Mouse (Mus musculus) embryonic facial prominence, embryonic 13.5 days (tissue): ENCODE data around the gene Gm29666. TPM values are rescaled to one million over a fixed set of nuclear protein-coding genes. Genes with fewer than 3 reads are reported as not detected.

Experiments
- ATAC-seq: fragments of 200-750 bp; cut with Nextera tagmentation; 2 replicates; pipeline ENCODE4 v1.8.0; 2017; ENCODE audit warnings: low read depth; ENCODE audit not compliant: insufficient number of reproducible peaks, insufficient read depth, low FRiP score, low TSS enrichment
- H3K27ac ChIP-seq: fragments of 300-500 bp; sonication (generic); 2 replicates; pipeline ENCODE4 v1.5.1; 2015; ENCODE audit warnings: moderate library complexity, mild to moderate bottlenecking, inconsistent platforms
- H3K27me3 ChIP-seq: fragments of 300-500 bp; sonication (generic); 2 replicates; pipeline ENCODE4 v1.6.1; 2015; ENCODE audit warnings: mild to moderate bottlenecking, inconsistent platforms
- H3K36me3 ChIP-seq: fragments of 300-500 bp; sonication (generic); 2 replicates; pipeline ENCODE4 v1.6.1; 2015; ENCODE audit warnings: mild to moderate bottlenecking, inconsistent platforms
- H3K4me1 ChIP-seq: fragments of 300-500 bp; sonication (generic); 2 replicates; pipeline ENCODE4 v1.6.1; 2015; ENCODE audit warnings: inconsistent platforms
- H3K4me2 ChIP-seq: fragments of 300-500 bp; sonication (generic); 2 replicates; pipeline ENCODE4 v1.6.1; 2015; ENCODE audit warnings: moderate library complexity, mild to moderate bottlenecking, inconsistent platforms
- H3K4me3 ChIP-seq: fragments of 300-500 bp; sonication (generic); 2 replicates; pipeline ENCODE4 v1.5.1; 2015; ENCODE audit warnings: mild to moderate bottlenecking, inconsistent platforms
- H3K9ac ChIP-seq: fragments of 300-500 bp; sonication (generic); 2 replicates; pipeline ENCODE4 v1.6.1; 2015; ENCODE audit warnings: mild to moderate bottlenecking, inconsistent platforms
- H3K9me3 ChIP-seq: fragments of 300-500 bp; sonication (generic); 2 replicates; pipeline ENCODE4 v1.6.1; 2016; ENCODE audit warnings: inconsistent platforms
- WGBS: fragments of 180-500 bp; shearing (Covaris S2); methylation state at CpG from one replicate; pipeline ENCODE4 v1.1.7; 2015; ENCODE audit warnings: mixed read lengths; 5-methylcytosine and 5-hydroxymethylcytosine counted together
- polyA plus RNA-seq: library from polyadenylated mRNA; unstranded; fragments of >200 nt; fragmentation: Nextera tagmentation; extraction: Ambion mirVana; gene quantifications from 2 replicates; pipeline ENCODE4 v1.2.1, GENCODE M21; 2015

Gene Gm29666
- polyA plus RNA-seq, 1 experiment from 2014 or later, result 1.0 TPM

GRCm38 (mm10) chr15:84944319-84944718, 24.5 kb upstream of the Gm29666 start:
- no peak overlapping the region for H3K4me2 ChIP-seq
- no peaks in the 10 kb centered on the region for H3K27me3 ChIP-seq
- peaks cover 60% of the 10 kb centered on the region for H3K36me3 ChIP-seq
- H3K9ac ChIP-seq, result no peak overlapping the region
- H3K9me3 ChIP-seq, result no peaks in the 10 kb centered on the region
- no peak overlapping the region for H3K27ac ChIP-seq
- H3K4me1 ChIP-seq, result no peaks in the 10 kb centered on the region
- H3K4me3 ChIP-seq, result no peak overlapping the region
- ATAC-seq, result no peak
- 79% methylated on average over 5 of the region's 5 CpGs for WGBS

- ATAC-seq, result no peak
- Histone ChIP-seq H3K36me3 (peaks cover 60% of the 10 kb centered on the region), H3K27ac (no peak overlapping the region), H3K27me3 (no peaks in the 10 kb centered on the region), H3K9me3 (no peaks in the 10 kb centered on the region), H3K4me1 (no peaks in the 10 kb centered on the region), H3K4me3 (no peak overlapping the region), H3K9ac (no peak overlapping the region), H3K4me2 (no peak overlapping the region)
- 72% methylated on average over 11 of the region's 11 CpGs for WGBS
Measured at GRCm38 (mm10) chr15:84942647-84943285, 22.9 kb upstream of the Gm29666 start.

GRCm38 (mm10) chr15:84940102-84940501, 20.3 kb upstream of the Gm29666 start:
- ATAC-seq, result no peak
- Histone ChIP-seq H3K36me3 (peaks cover 80% of the 10 kb centered on the region), H3K27ac (no peak overlapping the region), H3K27me3 (no peaks in the 10 kb centered on the region), H3K4me1 (no peaks in the 10 kb centered on the region), H3K4me2 (no peak overlapping the region), H3K9me3 (no peaks in the 10 kb centered on the region), H3K4me3 (no peak overlapping the region), H3K9ac (no peak overlapping the region)
- 81% methylated on average over 12 of the region's 12 CpGs for WGBS

GRCm38 (mm10) chr15:84934901-84935300, 15.1 kb upstream of the Gm29666 start:
- WGBS, result 92% methylated on average over 16 of the region's 16 CpGs
- peaks cover 100% of the 10 kb centered on the region for H3K36me3 ChIP-seq

GRCm38 (mm10) chr15:84932351-84932750, 12.5 kb upstream of the Gm29666 start:
- Histone ChIP-seq H3K4me1 (no peaks in the 10 kb centered on the region), H3K4me2 (no peak overlapping the region), H3K4me3 (no peak overlapping the region), H3K27me3 (no peaks in the 10 kb centered on the region), H3K27ac (no peak overlapping the region), H3K36me3 (peaks cover 99% of the 10 kb centered on the region), H3K9me3 (no peaks in the 10 kb centered on the region), H3K9ac (no peak overlapping the region)
- 51% methylated on average over 5 of the region's 5 CpGs for WGBS
- ATAC-seq, result no peak

More at GRCm38 (mm10) chr15:84934901-84935300, 15.1 kb upstream of the Gm29666 start:
- no peak for ATAC-seq
- Histone ChIP-seq H3K27ac (no peak overlapping the region), H3K4me1 (no peaks in the 10 kb centered on the region), H3K4me3 (no peak overlapping the region), H3K9ac (no peak overlapping the region), H3K9me3 (no peaks in the 10 kb centered on the region), H3K4me2 (no peak overlapping the region), H3K27me3 (no peaks in the 10 kb centered on the region)

- 62% methylated on average over 1 of the region's 1 CpGs for WGBS
- no peak overlapping the region for H3K27ac ChIP-seq
- H3K27me3 ChIP-seq, result no peaks in the 10 kb centered on the region
- peak overlapping the region; percentile 97; the same call in 1 of the 2 replicates for H3K4me3 ChIP-seq
- ATAC-seq, result no peak
- H3K9me3 ChIP-seq, result no peaks in the 10 kb centered on the region
- H3K9ac ChIP-seq, result peak overlapping the region; percentile 49; the same call in 1 of the 2 replicates
- peak overlapping the region; percentile 81 for H3K4me2 ChIP-seq
- peaks cover 26% of the 10 kb centered on the region for H3K4me1 ChIP-seq
- peaks cover 33% of the 10 kb centered on the region for H3K36me3 ChIP-seq
Measured at GRCm38 (mm10) chr15:84925495-84926018, 5.7 kb upstream of the Gm29666 start.

GRCm38 (mm10) chr15:84924781-84925315, 5.0 kb upstream of the Gm29666 start:
- Histone ChIP-seq H3K9ac (peak overlapping the region; percentile 97), H3K4me3 (peak overlapping the region; percentile 97), H3K4me2 (peak overlapping the region; percentile 81), H3K27me3 (no peaks in the 10 kb centered on the region), H3K36me3 (peaks cover 26% of the 10 kb centered on the region), H3K27ac (no peak overlapping the region), H3K9me3 (no peaks in the 10 kb centered on the region), H3K4me1 (peaks cover 26% of the 10 kb centered on the region)
- ATAC-seq, result no peak
- 11% methylated on average over 9 of the region's 9 CpGs for WGBS

- no peaks in the 10 kb centered on the region for H3K9me3 ChIP-seq
Measured at GRCm38 (mm10) chr15:84923508-84924181, 3.8 kb upstream of the Gm29666 start.

GRCm38 (mm10) chr15:84922884-84923507, 3.2 kb upstream of the Gm29666 start, which contains the start of gene Nup50:
Gene Nup50, plus strand, starts transcription at chr15:84923411.
- Histone ChIP-seq H3K9ac (peak within 1 kb of the TSS; percentile 97), H3K4me3 (peak within 1 kb of the TSS; percentile 97), H3K36me3 (peaks cover 8% of the 10 kb centered on the region), H3K4me2 (peak within 1 kb of the TSS; percentile 81), H3K27me3 (no peaks in the 10 kb centered on the region), H3K27ac (peak within 1 kb of the TSS; percentile 97), H3K4me1 (peaks cover 26% of the 10 kb centered on the region), H3K9me3 (no peaks in the 10 kb centered on the region)
- under 1% methylated on average over 60 of the region's 60 CpGs for WGBS
- peak; percentile 86 for ATAC-seq

More at GRCm38 (mm10) chr15:84923508-84924181, 3.8 kb upstream of the Gm29666 start:
- peak; percentile 80 for ATAC-seq
- WGBS, result under 1% methylated on average over 64 of the region's 68 CpGs
- Histone ChIP-seq H3K9ac (peak overlapping the region; percentile 97), H3K27me3 (no peaks in the 10 kb centered on the region), H3K4me3 (peak overlapping the region; percentile 97), H3K4me1 (peaks cover 26% of the 10 kb centered on the region), H3K36me3 (peaks cover 14% of the 10 kb centered on the region), H3K4me2 (peak overlapping the region; percentile 81), H3K27ac (peak overlapping the region; percentile 97)

GRCm38 (mm10) chr15:84913201-84913600, 6.6 kb downstream of the Gm29666 start:
- WGBS, result 89% methylated on average over 3 of the region's 3 CpGs

GRCm38 (mm10) chr15:84903843-84904385, 15.9 kb downstream of the Gm29666 start:
- ATAC-seq, result no peak
- H3K27me3 ChIP-seq, result no peaks in the 10 kb centered on the region
- H3K36me3 ChIP-seq, result no peaks in the 10 kb centered on the region
- peaks cover 10% of the 10 kb centered on the region for H3K4me1 ChIP-seq
- WGBS, result 30% methylated on average over 7 of the region's 7 CpGs
- H3K9ac ChIP-seq, result no peak overlapping the region
- 0 out of 2 replicates have a peak overlapping the region, but pooled peaks have one; percentile 28 for H3K27ac ChIP-seq
- no peaks in the 10 kb centered on the region for H3K9me3 ChIP-seq
- no peak overlapping the region for H3K4me2 ChIP-seq
- no peak overlapping the region for H3K4me3 ChIP-seq

More at GRCm38 (mm10) chr15:84913201-84913600, 6.6 kb downstream of the Gm29666 start:
- Histone ChIP-seq H3K4me3 (no peak overlapping the region), H3K9me3 (peaks cover 5% of the 10 kb centered on the region; the same call in 1 of the 2 replicates), H3K27me3 (no peaks in the 10 kb centered on the region), H3K36me3 (peaks cover 6% of the 10 kb centered on the region; the same call in 1 of the 2 replicates), H3K4me1 (no peaks in the 10 kb centered on the region), H3K4me2 (no peak overlapping the region), H3K9ac (no peak overlapping the region), H3K27ac (no peak overlapping the region)
- ATAC-seq, result no peak
